Mouse (Mus musculus) kidney, adult 2 months (tissue): ENCODE measurements around the gene Maml3.

Experiments
- CTCF ChIP-seq: fragments of 200-500 bp; conservative IDR thresholded peaks from 2 replicates; pipeline ENCODE4 v1.5.1; 2011; ENCODE audit warnings: low read depth, mild to moderate bottlenecking, control low read depth, low read length, moderate library complexity, mixed read lengths; ENCODE audit not compliant: insufficient read depth, insufficient read length
- POLR2A ChIP-seq: fragments of 200-500 bp; IDR thresholded peaks from one replicate; pipeline ENCODE4 v1.6.1; 2011; ENCODE audit warnings: low read depth, low read length, control low read depth

GRCm38 (mm10) chr3:51852692-51853091 is 252.2 kb downstream of the Maml3 start:
- no peak for TF ChIP-seq CTCF
- no peak for TF ChIP-seq POLR2A
